Mouse (Mus musculus): Measurements from ENCODE around the gene Epb41l3.

DNA sequence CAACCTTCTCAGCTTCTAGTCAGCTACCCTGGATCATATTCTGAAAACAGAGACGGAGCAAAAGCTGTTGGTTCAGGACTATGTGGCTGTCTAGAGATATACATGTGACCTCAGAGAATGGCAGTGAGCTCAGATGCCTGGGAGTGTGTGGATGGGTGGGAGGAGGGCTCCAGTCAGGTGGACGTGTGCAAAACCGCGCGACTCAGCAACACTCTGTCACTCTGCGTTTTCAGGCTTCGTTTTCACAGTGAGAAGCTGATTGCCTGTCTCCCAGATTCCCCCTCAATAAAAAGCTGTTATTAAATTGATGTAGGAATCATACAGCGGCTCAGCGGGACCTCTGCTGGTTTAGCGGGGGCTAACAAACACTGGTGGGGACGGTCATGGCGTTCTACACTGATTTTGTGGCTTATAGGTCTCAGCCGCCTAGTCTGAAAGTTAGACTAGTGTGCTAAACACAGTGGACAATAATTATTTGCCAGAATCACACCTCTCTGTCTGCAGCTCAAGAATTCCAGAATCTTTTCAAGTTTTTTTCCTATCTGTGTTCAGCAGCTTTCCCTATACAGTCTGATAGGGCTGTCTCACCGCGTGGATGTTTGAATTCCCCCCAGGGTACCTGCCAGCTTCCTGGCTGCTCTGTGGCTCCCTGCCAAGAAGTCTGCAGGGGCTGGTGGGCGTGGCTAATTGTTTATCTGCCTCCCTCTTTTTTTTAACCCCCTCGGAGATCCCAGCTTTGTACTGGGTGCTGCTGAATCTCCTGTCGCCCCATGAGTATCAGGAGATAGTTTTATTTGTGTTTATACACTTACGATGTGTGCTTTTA lies 45.3 kb downstream of the Epb41l3 start:
- TF ChIP-seq CTCF (IDR thresholded peaks at IDR 0.05; ENCODE audit: borderline replicate concordance, control insufficient read depth, extremely low read depth, insufficient read depth, low read length, poor library complexity) (no peak), POLR2A (IDR thresholded peaks at IDR 0.05; ENCODE audit: control insufficient read depth, extremely low read depth, insufficient read depth, low read length, poor library complexity) (no peak)
